Mouse (Mus musculus) embryonic facial prominence, embryonic 12.5 days (tissue): ENCODE data around the gene Gm4353. TPM values are rescaled to one million over a fixed set of nuclear protein-coding genes. Genes with fewer than 3 reads are reported as not detected.

Experiments
- polyA plus RNA-seq: library from polyadenylated mRNA; unstranded; fragments of >200 nt; fragmentation: Nextera tagmentation; extraction: Ambion mirVana; gene quantifications from 2 replicates; pipeline ENCODE4 v1.2.1, GENCODE M21; 2016

Gm4353 gene
- polyA plus RNA-seq, 1 experiment from 2014 or later, result 1.1 TPM

Other genes starting within 250 kb of the Gm4353 start
- 53.7 and 59.7 TPM in 2 replicates for gene Sox6, start 45.8 kb downstream of the Gm4353 start, polyA plus RNA-seq
- gene 1110004F10Rik, start 45.2 kb downstream of the Gm4353 start, polyA plus RNA-seq, result 295 and 301 TPM in 2 replicates
- 9.3 and 10.8 TPM in 2 replicates for gene Plekha7, start 223.7 kb upstream of the Gm4353 start, polyA plus RNA-seq
- 745 and 844 TPM in 2 replicates for gene Rps13, start 249.6 kb upstream of the Gm4353 start, polyA plus RNA-seq